Mouse (Mus musculus) stomach, embryonic 14.5 days (tissue): ENCODE measurements around the gene Ctnna2. TPM values are rescaled to one million over a fixed set of nuclear protein-coding genes. Genes with fewer than 3 reads are reported as not detected.

ENCODE experiments used
- ATAC-seq: fragments of 200-750 bp; cut with Nextera tagmentation; 2 replicates; pipeline ENCODE4 v1.8.0; 2017; ENCODE audit warnings: low read depth, moderate TSS enrichment; ENCODE audit not compliant: insufficient number of reproducible peaks, insufficient read depth, low FRiP score
- H3K27ac ChIP-seq: fragments of 300-500 bp; sonication (generic); 2 replicates; pipeline ENCODE4 v1.5.1; 2014; ENCODE audit warnings: mild to moderate bottlenecking, low read length, moderate library complexity, mixed read lengths
- H3K27me3 ChIP-seq: fragments of 300-500 bp; sonication (generic); 2 replicates; pipeline ENCODE4 v1.6.1; 2014; ENCODE audit warnings: low read length, control low read depth, mixed read lengths; ENCODE audit not compliant: control insufficient read depth, insufficient read depth
- H3K36me3 ChIP-seq: fragments of 300-500 bp; sonication (generic); 2 replicates; pipeline ENCODE4 v1.6.1; 2014; ENCODE audit warnings: mild to moderate bottlenecking, control low read depth, low read length, moderate library complexity, mixed read lengths; ENCODE audit not compliant: control insufficient read depth, insufficient read depth
- H3K4me1 ChIP-seq: fragments of 300-500 bp; sonication (generic); 2 replicates; pipeline ENCODE4 v1.6.1; 2014; ENCODE audit warnings: low read length, control low read depth, mixed read lengths; ENCODE audit not compliant: control insufficient read depth, insufficient read depth
- H3K4me2 ChIP-seq: fragments of 300-500 bp; sonication (generic); replicated peaks from 2 replicates; pipeline ENCODE4 v1.6.1; 2014; ENCODE audit warnings: low read depth, low read length, control low read depth
- H3K4me3 ChIP-seq: fragments of 300-500 bp; sonication (generic); 2 replicates; pipeline ENCODE4 v1.5.1; 2014; ENCODE audit warnings: low read depth, low read length, control low read depth
- H3K9ac ChIP-seq: fragments of 300-500 bp; sonication (generic); replicated peaks from 2 replicates; pipeline ENCODE4 v1.6.1; 2014; ENCODE audit warnings: low read depth, mild to moderate bottlenecking, control low read depth, low read length, moderate library complexity, mixed read lengths
- H3K9me3 ChIP-seq: fragments of 300-500 bp; sonication (generic); 2 replicates; pipeline ENCODE4 v1.6.1; 2016; ENCODE audit warnings: low read depth, low read length, control low read depth; ENCODE audit not compliant: control insufficient read depth
- WGBS: fragments of 180-500 bp; shearing (Covaris S2); extraction: QIAGEN DNeasy Blood & Tissue Kit; methylation state at CpG from one replicate; pipeline ENCODE4 v1.1.7; 2014; 5-methylcytosine and 5-hydroxymethylcytosine counted together
- polyA plus RNA-seq: library from polyadenylated mRNA; unstranded; fragments of >200 nt; fragmentation: Nextera tagmentation; extraction: Ambion mirVana; gene quantifications from 2 replicates; pipeline ENCODE4 v1.2.1, GENCODE M21; 2014

Gene Ctnna2
- polyA plus RNA-seq, 1 experiment from 2014 or later = 9.3 TPM

GRCm38 (mm10) chr6:77425746-77426145, 553.8 kb downstream of the Ctnna2 start:
- no peak overlapping the region for H3K27ac ChIP-seq
- no peak for ATAC-seq
- H3K36me3 ChIP-seq = no peaks in the 10 kb centered on the region
- no peaks in the 10 kb centered on the region for H3K27me3 ChIP-seq
- H3K4me2 ChIP-seq = no peak overlapping the region
- no peaks in the 10 kb centered on the region for H3K9me3 ChIP-seq
- H3K4me3 ChIP-seq = no peak overlapping the region
- H3K4me1 ChIP-seq = no peaks in the 10 kb centered on the region
- no peak overlapping the region for H3K9ac ChIP-seq

- ATAC-seq = no peak
- Histone ChIP-seq H3K36me3 (no peaks in the 10 kb centered on the region), H3K9ac (no peak overlapping the region), H3K9me3 (no peaks in the 10 kb centered on the region), H3K4me3 (no peak overlapping the region), H3K4me1 (no peaks in the 10 kb centered on the region), H3K27ac (no peak overlapping the region), H3K27me3 (no peaks in the 10 kb centered on the region), H3K4me2 (no peak overlapping the region)
- WGBS = 87% methylated on average over 4 of the region's 4 CpGs
Observed at GRCm38 (mm10) chr6:77424826-77425225, 554.7 kb downstream of the Ctnna2 start.

- no peak overlapping the region for H3K4me2 ChIP-seq
- no peaks in the 10 kb centered on the region for H3K27me3 ChIP-seq
- no peaks in the 10 kb centered on the region for H3K9me3 ChIP-seq
- H3K27ac ChIP-seq = no peak overlapping the region
- 37% methylated on average over 3 of the region's 3 CpGs for WGBS
- ATAC-seq = no peak
- no peak overlapping the region for H3K4me3 ChIP-seq
- H3K9ac ChIP-seq = no peak overlapping the region
- no peaks in the 10 kb centered on the region for H3K4me1 ChIP-seq
- no peaks in the 10 kb centered on the region for H3K36me3 ChIP-seq
Observed at GRCm38 (mm10) chr6:77421564-77422139, 557.8 kb downstream of the Ctnna2 start.

GRCm38 (mm10) chr6:77416999-77417398, 562.5 kb downstream of the Ctnna2 start:
- Histone ChIP-seq H3K4me3 (no peak overlapping the region), H3K9ac (no peak overlapping the region), H3K36me3 (no peaks in the 10 kb centered on the region), H3K9me3 (no peaks in the 10 kb centered on the region), H3K4me1 (no peaks in the 10 kb centered on the region), H3K27me3 (no peaks in the 10 kb centered on the region), H3K4me2 (no peak overlapping the region), H3K27ac (no peak overlapping the region)
- ATAC-seq = no peak
- WGBS = 64% methylated on average over 1 of the region's 1 CpGs

GRCm38 (mm10) chr6:77413530-77413929, 566.0 kb downstream of the Ctnna2 start:
- Histone ChIP-seq H3K27me3 (no peaks in the 10 kb centered on the region), H3K4me1 (no peaks in the 10 kb centered on the region), H3K9ac (no peak overlapping the region), H3K36me3 (no peaks in the 10 kb centered on the region), H3K4me3 (no peak overlapping the region), H3K9me3 (no peaks in the 10 kb centered on the region), H3K27ac (no peak overlapping the region), H3K4me2 (no peak overlapping the region)
- 96% methylated on average over 1 of the region's 1 CpGs for WGBS
- no peak for ATAC-seq

GRCm38 (mm10) chr6:77408481-77408880, 571.0 kb downstream of the Ctnna2 start:
- no peaks in the 10 kb centered on the region for H3K9me3 ChIP-seq
- no peak overlapping the region for H3K4me3 ChIP-seq
- H3K4me2 ChIP-seq = no peak overlapping the region
- no peaks in the 10 kb centered on the region for H3K4me1 ChIP-seq
- 67% methylated on average over 5 of the region's 5 CpGs for WGBS
- no peak overlapping the region for H3K9ac ChIP-seq
- no peaks in the 10 kb centered on the region for H3K36me3 ChIP-seq
- no peak for ATAC-seq
- H3K27ac ChIP-seq = no peak overlapping the region
- no peaks in the 10 kb centered on the region for H3K27me3 ChIP-seq

GRCm38 (mm10) chr6:77400751-77401150, 578.7 kb downstream of the Ctnna2 start:
- Histone ChIP-seq H3K4me1 (no peaks in the 10 kb centered on the region), H3K36me3 (no peaks in the 10 kb centered on the region), H3K27ac (no peak overlapping the region), H3K4me2 (no peak overlapping the region), H3K4me3 (no peak overlapping the region), H3K27me3 (no peaks in the 10 kb centered on the region), H3K9ac (no peak overlapping the region), H3K9me3 (no peaks in the 10 kb centered on the region)
- WGBS = 76% methylated on average over 6 of the region's 6 CpGs
- no peak for ATAC-seq

- H3K9ac ChIP-seq = no peak overlapping the region
- no peaks in the 10 kb centered on the region for H3K4me1 ChIP-seq
- 81% methylated on average over 1 of the region's 1 CpGs for WGBS
- no peaks in the 10 kb centered on the region for H3K36me3 ChIP-seq
- no peak overlapping the region for H3K4me2 ChIP-seq
- H3K9me3 ChIP-seq = no peaks in the 10 kb centered on the region
- no peaks in the 10 kb centered on the region for H3K27me3 ChIP-seq
- ATAC-seq = no peak
- no peak overlapping the region for H3K27ac ChIP-seq
- no peak overlapping the region for H3K4me3 ChIP-seq
Observed at GRCm38 (mm10) chr6:77391663-77392062, 587.8 kb downstream of the Ctnna2 start.

- no peaks in the 10 kb centered on the region for H3K4me1 ChIP-seq
- H3K36me3 ChIP-seq = no peaks in the 10 kb centered on the region
- H3K4me2 ChIP-seq = no peak overlapping the region
- no peaks in the 10 kb centered on the region for H3K27me3 ChIP-seq
- H3K4me3 ChIP-seq = no peak overlapping the region
- no peak overlapping the region for H3K27ac ChIP-seq
- no peak overlapping the region for H3K9ac ChIP-seq
- no peaks in the 10 kb centered on the region for H3K9me3 ChIP-seq
- ATAC-seq = no peak
Observed at GRCm38 (mm10) chr6:77381309-77381708, 598.2 kb downstream of the Ctnna2 start.
